Mouse (Mus musculus) ES-Bruce4 (cell line): ENCODE measurements at regions not wholly inside any gene's neighbourhood (a gene's known extent, or its start where the extent isn't known, plus 50 kb on each side); places are given as distances from the start of the nearest gene placed in this dataset.

Experiments used
- H3K27ac ChIP-seq: 2 replicates; pipeline ENCODE4 v1.5.1; 2012; ENCODE audit warnings: low read length, inconsistent platforms; ENCODE audit not compliant: insufficient read depth
- H3K27me3 ChIP-seq: 2 replicates; pipeline ENCODE4 v1.6.1; 2012; ENCODE audit warnings: mild to moderate bottlenecking, low read length, inconsistent platforms; ENCODE audit not compliant: control insufficient read depth, poor library complexity, insufficient read depth, severe bottlenecking
- H3K36me3 ChIP-seq: 2 replicates; pipeline ENCODE4 v1.6.1; 2012; ENCODE audit warnings: inconsistent platforms, mild to moderate bottlenecking, low read length, moderate library complexity; ENCODE audit not compliant: control insufficient read depth, poor library complexity, insufficient read depth, severe bottlenecking
- H3K4me1 ChIP-seq: one replicate; pipeline ENCODE4 v1.8.1; 2011; ENCODE audit warnings: low read length; ENCODE audit not compliant: control insufficient read depth, insufficient read depth
- H3K4me3 ChIP-seq: 2 replicates; pipeline ENCODE4 v1.5.1; 2011; ENCODE audit warnings: low read depth, mild to moderate bottlenecking, low read length
- H3K9ac ChIP-seq: 2 replicates; pipeline ENCODE4 v1.6.1; 2012; ENCODE audit warnings: low read depth, mild to moderate bottlenecking, inconsistent platforms; ENCODE audit not compliant: poor library complexity, severe bottlenecking
- H3K9me3 ChIP-seq: replicated peaks from 2 replicates; pipeline ENCODE4 v1.6.1; 2012; ENCODE audit warnings: mild to moderate bottlenecking, low read length, inconsistent platforms; ENCODE audit not compliant: control insufficient read depth, poor library complexity, insufficient read depth, severe bottlenecking
- CTCF ChIP-seq: IDR thresholded peaks from one replicate; pipeline ENCODE4 v1.8.1; 2011; ENCODE audit warnings: low read depth, low read length
- EP300 ChIP-seq: IDR thresholded peaks from 2 replicates; pipeline ENCODE4 v1.6.1; 2011; ENCODE audit warnings: low read depth, low read length; ENCODE audit not compliant: insufficient read depth
- POLR2A ChIP-seq: IDR thresholded peaks from one replicate; pipeline ENCODE4 v1.8.1; 2011; ENCODE audit warnings: low read length; ENCODE audit not compliant: insufficient read depth

GRCm38 (mm10) chr11:7620320-7620719, 406.6 kb upstream of the Igfbp3 start:
- H3K36me3 ChIP-seq = no peaks in the 10 kb centered on the region
- H3K27me3 ChIP-seq = no peaks in the 10 kb centered on the region
- no peaks in the 10 kb centered on the region for H3K4me1 ChIP-seq
- H3K27ac ChIP-seq = no peak overlapping the region
- TF ChIP-seq CTCF (no peak), POLR2A (no peak), EP300 (no peak)
- H3K9ac ChIP-seq = no peak overlapping the region
- H3K9me3 ChIP-seq = no peaks in the 10 kb centered on the region
- H3K4me3 ChIP-seq = no peak overlapping the region

GRCm38 (mm10) chr11:7610752-7611151, 397.0 kb upstream of the Igfbp3 start:
- H3K27me3 ChIP-seq = no peaks in the 10 kb centered on the region; the same call in 1 of the 2 replicates
- H3K4me1 ChIP-seq = no peaks in the 10 kb centered on the region
- no peaks in the 10 kb centered on the region for H3K9me3 ChIP-seq
- TF ChIP-seq EP300 = no peak
- no peak for TF ChIP-seq POLR2A
- TF ChIP-seq CTCF = no peak
- no peaks in the 10 kb centered on the region for H3K36me3 ChIP-seq
- no peak overlapping the region for H3K4me3 ChIP-seq
- H3K27ac ChIP-seq = no peak overlapping the region
- no peak overlapping the region for H3K9ac ChIP-seq

- Histone ChIP-seq H3K9me3 (no peaks in the 10 kb centered on the region), H3K4me1 (no peaks in the 10 kb centered on the region), H3K4me3 (no peak overlapping the region), H3K27ac (no peak overlapping the region), H3K27me3 (no peaks in the 10 kb centered on the region; the same call in 1 of the 2 replicates), H3K9ac (no peak overlapping the region), H3K36me3 (no peaks in the 10 kb centered on the region)
- no peak for TF ChIP-seq CTCF
- TF ChIP-seq POLR2A = no peak
- TF ChIP-seq EP300 = no peak
These were observed 396.2 kb upstream of the Igfbp3 start for GRCm38 (mm10) chr11:7609921-7610320.

DNA sequence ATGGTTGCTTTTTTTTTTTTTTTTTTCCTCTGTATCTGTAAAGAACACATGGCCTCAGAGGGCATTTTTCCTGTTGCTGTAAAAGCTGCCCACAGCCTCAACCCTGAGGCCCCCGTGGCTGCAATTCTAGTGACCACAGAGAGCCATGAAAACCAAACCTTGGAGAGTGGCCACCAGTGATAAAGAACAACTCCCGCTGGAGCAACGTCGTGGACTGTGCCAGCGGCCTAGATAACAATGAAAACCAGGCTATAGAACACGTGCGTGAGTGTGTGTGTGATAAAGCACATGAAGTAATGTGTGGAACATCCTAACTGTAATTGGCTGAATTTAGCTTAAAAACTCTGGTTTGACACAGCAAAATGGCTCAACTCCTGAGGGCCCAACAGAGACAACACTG, 392.9 kb upstream of the Igfbp3 start:
- Histone ChIP-seq H3K27me3 (no peaks in the 10 kb centered on the region; the same call in 1 of the 2 replicates), H3K4me3 (no peak overlapping the region), H3K27ac (no peak overlapping the region), H3K9ac (no peak overlapping the region), H3K36me3 (no peaks in the 10 kb centered on the region), H3K4me1 (no peaks in the 10 kb centered on the region), H3K9me3 (no peaks in the 10 kb centered on the region)
- TF ChIP-seq POLR2A (no peak), EP300 (no peak), CTCF (no peak)

GRCm38 (mm10) chr11:7592010-7592409, 378.3 kb upstream of the Igfbp3 start:
- Histone ChIP-seq H3K27ac (no peak overlapping the region), H3K9me3 (no peaks in the 10 kb centered on the region), H3K36me3 (no peaks in the 10 kb centered on the region), H3K4me1 (no peaks in the 10 kb centered on the region), H3K9ac (no peak overlapping the region), H3K27me3 (no peaks in the 10 kb centered on the region), H3K4me3 (no peak overlapping the region)
- TF ChIP-seq POLR2A = no peak
- no peak for TF ChIP-seq CTCF
- TF ChIP-seq EP300 = no peak

- no peaks in the 10 kb centered on the region for H3K27me3 ChIP-seq
- peaks cover 20% of the 10 kb centered on the region for H3K9me3 ChIP-seq
- TF ChIP-seq CTCF = no peak
- no peaks in the 10 kb centered on the region for H3K36me3 ChIP-seq
- no peak overlapping the region for H3K4me3 ChIP-seq
- H3K27ac ChIP-seq = no peak overlapping the region
- H3K4me1 ChIP-seq = no peaks in the 10 kb centered on the region
- H3K9ac ChIP-seq = no peak overlapping the region
These were observed 369.6 kb upstream of the Igfbp3 start for GRCm38 (mm10) chr11:7583296-7583695.

DNA sequence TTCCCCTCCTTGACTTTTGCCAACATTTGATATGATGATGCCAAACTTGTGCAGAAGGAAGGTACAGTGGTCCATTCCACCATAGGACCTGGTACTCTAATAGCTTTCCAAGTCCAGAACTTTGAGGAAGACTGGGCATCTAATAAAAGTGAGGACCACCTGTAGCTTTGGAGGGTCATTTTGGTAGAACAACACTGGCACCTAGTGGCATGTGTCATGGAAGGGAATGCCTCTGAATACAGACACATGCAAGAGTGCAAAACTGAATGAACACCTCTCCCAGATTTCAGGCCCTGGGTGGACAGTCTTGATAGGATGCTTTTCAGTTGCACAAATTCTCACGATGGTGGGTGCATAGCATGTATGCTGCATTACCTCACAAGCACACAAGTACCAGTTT, 354.8 kb upstream of the Igfbp3 start:
- no peak for TF ChIP-seq POLR2A
- no peak for TF ChIP-seq CTCF
- no peak for TF ChIP-seq EP300
- Histone ChIP-seq H3K4me1 (no peaks in the 10 kb centered on the region), H3K27me3 (no peaks in the 10 kb centered on the region), H3K9ac (no peak overlapping the region), H3K9me3 (no peaks in the 10 kb centered on the region; the same call in 1 of the 2 replicates), H3K27ac (no peak overlapping the region), H3K4me3 (no peak overlapping the region), H3K36me3 (no peaks in the 10 kb centered on the region)
